Mouse (Mus musculus) gastrocnemius, postnatal 14 days (tissue): ENCODE data around the gene Olfr433. TPM values are rescaled to one million over a fixed set of nuclear protein-coding genes. Genes with fewer than 3 reads are reported as not detected.

Source experiments
- total RNA-seq, 2 experiments: library from RNA; stranded (reverse); gene quantifications; 2 replicates each; pipeline ENCODE4 v1.2.3; 2021

Gene Olfr433
- total RNA-seq, 2 experiments from 2014 or later = not detected

Other genes starting within 250 kb of the Olfr433 start
- gene Ifi211, start 127.7 kb upstream of the Olfr433 start, total RNA-seq = under 1 TPM; 0.88 to 1.00 TPM
- 1 to 10 TPM; 4.3 to 4.4 TPM for gene Mndal, start 98.2 kb upstream of the Olfr433 start, total RNA-seq
- gene Ifi203, start 98.0 kb upstream of the Olfr433 start, total RNA-seq = 1 to 10 TPM; 4.0 to 4.6 TPM
- gene Ifi202b, start 58.0 kb upstream of the Olfr433 start, total RNA-seq = not detected
- gene Ifi205, start 8.9 kb upstream of the Olfr433 start, total RNA-seq = 1 to 10 TPM; 2.2 to 5.5 TPM
- not detected for gene Olfr432, start 8.5 kb downstream of the Olfr433 start, total RNA-seq
- gene Olfr430, start 25.9 kb downstream of the Olfr433 start, total RNA-seq = not detected
- not detected for gene Olfr429, start 43.6 kb downstream of the Olfr433 start, total RNA-seq
- not detected for gene Olfr427, start 56.2 kb downstream of the Olfr433 start, total RNA-seq
- not detected for gene Olfr231, start 80.5 kb downstream of the Olfr433 start, total RNA-seq
- not detected for gene Olfr424, start 90.8 kb downstream of the Olfr433 start, total RNA-seq
- gene Olfr420, start 114.9 kb downstream of the Olfr433 start, total RNA-seq = not detected
- under 1 TPM; 0.33 to 0.35 TPM for gene Spta1, start 132.1 kb downstream of the Olfr433 start, total RNA-seq
- gene Olfr419, start 211.4 kb downstream of the Olfr433 start, total RNA-seq = not detected